Mouse (Mus musculus) cerebellum, adult (tissue): Measurements from ENCODE around the gene Arih2.
"Not testable (repeated sequence)": the region's sequence is repeated elsewhere in the genome, so short reads cannot be mapped to it uniquely, and the experiment has no call there.

ENCODE experiments used
- ATAC-seq: cut with Nextera tagmentation; 2 replicates; pipeline ENCODE4 v1.9.2; 2017; ENCODE audit warnings: mild to moderate bottlenecking, moderate library complexity, mixed read lengths; ENCODE audit not compliant: insufficient number of reproducible peaks, low FRiP score, low TSS enrichment

Gene Arih2

DNA sequence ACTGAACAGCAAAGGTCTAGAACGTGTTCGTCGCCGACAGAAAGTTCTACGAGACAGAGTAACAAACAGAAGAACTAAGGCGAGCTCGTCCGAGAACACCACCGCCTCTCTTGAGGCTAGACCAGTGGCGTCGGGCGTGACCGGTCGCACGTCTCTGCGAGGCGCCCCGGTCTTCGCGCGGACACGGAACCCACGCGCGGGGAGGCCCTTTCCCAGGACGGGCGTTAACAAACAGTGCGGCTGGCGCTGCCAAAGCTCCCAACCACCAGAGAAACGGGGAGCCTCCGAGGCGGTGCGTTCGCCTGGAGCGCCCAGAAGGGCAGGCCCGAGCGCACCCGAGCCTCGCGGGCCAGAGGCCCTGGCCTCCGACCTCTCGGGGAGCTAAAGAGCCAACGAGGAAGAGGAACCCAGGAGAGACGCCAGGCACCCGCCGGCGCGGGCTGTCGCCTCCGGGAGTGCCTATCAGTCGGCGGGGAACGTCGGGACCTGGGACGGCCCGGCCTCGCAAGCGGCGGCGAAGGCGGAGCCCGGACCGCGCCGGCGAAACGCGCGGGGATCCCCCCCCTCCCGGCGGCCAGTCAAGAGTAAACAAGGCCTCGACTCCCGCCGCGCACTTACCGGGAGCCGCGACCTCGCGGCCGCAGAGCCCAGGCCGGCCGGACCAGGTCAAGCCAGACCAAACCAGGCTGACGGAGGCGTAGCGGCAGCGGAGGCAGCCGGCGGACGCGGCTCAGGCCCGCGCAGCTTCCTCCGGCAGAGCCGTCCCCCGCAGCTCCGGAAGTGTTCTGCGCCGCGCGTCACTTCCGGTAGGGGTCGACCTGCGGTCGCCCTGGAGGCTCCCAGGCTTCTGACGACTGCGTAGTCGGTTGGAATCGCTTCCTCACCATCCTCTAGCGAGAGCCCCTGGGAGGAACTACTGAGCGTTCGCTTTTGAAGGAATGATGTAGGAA, at the start of gene Arih2:
Gene Arih2 (minus strand): TSS at position 776 of the 950 bp plus-strand sequence.
- ATAC-seq: peak; percentile 97

DNA sequence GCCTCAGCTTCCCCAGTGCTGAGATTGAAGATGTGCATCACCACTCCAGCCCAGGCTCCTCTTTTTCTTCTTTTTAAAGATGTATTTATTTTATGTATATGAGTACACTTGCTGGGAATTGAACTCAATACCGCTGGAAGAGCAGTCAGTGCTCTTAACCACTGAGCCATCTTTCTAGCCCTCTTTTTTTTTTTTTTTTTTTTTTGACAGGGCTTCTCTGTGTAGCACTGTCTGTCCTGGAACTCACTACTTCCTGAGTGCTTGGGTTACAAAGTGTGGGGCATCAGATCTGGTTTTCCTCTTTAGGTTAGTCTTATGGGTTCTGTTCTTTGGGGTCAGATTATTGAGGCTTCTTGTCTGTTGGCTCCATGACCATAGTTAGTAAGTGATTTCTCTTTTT, 45.3 kb upstream of the Arih2 start:
- no peak for ATAC-seq

DNA sequence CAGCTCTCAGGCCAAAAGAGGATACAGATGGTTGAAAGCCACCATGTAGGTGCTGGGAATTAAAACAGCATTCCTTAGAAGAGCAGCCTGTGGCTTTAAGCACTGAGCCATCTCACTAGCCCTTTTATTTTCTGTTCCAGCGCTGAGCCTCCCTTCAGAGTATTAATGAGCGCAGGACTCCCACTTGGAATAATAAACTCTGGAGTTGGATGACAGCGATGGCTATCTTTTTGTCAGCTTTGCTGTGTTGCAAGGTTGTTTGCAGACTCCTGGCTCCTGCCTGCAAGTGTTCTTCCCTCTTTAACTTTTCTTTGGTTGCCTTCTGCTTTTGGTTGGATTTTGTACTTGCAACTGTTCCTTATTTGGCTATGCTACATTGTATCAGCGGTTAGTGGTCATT, 44.8 kb upstream of the Arih2 start:
- no peak for ATAC-seq

DNA sequence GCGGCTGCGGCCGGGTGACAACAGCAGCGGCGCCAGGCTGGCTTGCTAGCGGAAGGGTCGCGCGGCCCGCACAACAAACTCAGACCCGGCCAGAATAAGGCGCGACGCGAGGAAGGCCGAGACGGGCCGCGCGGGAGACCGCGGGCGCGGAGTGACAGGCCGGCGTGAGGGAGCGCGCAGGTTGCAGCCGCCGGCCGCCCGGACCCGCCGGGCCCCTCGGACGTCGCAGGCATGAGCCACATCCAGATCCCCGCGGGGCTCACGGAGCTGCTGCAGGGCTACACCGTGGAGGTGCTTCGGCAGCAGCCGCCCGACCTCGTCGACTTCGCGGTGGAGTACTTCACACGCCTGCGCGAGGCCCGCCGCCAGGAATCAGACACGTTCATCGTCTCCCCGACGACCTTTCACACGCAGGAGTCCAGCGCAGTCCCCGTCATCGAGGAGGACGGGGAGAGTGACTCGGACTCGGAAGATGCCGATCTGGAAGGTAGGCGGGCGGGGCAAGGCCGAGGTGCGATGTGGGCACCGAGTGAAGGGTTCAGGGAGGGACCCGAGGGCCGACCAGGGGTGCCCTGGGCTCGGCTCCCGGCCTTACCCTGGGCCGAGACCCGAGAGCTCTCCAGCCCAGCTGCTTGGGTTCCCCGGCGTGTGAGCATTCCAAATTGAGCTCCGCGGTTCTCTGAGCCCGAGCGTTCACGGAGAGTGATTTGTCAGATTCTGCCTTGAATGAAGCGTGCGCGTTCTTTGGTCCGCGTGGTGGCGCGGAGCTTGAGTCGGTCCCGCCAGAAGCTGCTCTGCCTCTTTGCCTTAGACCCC, 43.2 kb upstream of the Arih2 start:
- ATAC-seq: peak; percentile 50; the same call in 1 of the 2 replicates

DNA sequence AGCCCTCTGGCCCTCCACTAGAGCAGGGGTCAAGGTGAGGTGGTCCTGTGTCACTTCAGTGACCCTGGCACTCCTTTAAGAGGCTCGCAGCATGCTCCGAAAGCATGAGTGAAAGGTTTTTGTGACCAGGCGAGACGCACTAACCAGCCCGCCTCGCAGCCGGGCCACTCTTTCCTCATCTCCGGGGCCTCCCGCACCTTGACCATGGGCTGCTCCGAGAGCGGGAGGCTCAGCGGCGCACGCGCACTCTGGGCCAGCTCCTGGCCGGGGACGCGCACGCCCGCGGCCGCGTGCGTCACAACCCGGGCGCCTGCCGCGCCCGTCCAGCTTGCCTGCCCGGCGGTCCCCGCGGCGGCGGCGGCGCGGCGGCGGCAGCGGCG, 42.6 kb upstream of the Arih2 start:
- ATAC-seq: peak; percentile 91

DNA sequence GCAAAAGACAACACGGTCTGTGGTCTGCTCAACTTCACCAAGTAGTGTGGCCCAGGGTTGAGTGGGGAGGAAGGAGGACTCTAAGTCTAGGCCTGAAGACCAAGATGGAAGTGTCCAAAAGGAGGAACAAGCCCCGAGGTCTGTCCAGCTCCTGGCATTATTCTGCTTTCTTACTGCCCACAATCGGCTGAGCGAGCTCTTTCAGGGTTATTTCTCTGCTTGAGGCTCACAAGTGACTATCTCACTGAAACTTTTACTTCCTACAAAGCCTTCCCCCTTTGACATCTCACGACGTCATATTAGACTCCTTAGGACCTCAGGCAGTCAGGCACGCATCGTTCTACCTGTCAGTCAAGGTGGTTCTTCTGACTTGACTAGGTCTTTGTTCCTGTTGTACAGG, 42.2 kb upstream of the Arih2 start:
- ATAC-seq: no peak

DNA sequence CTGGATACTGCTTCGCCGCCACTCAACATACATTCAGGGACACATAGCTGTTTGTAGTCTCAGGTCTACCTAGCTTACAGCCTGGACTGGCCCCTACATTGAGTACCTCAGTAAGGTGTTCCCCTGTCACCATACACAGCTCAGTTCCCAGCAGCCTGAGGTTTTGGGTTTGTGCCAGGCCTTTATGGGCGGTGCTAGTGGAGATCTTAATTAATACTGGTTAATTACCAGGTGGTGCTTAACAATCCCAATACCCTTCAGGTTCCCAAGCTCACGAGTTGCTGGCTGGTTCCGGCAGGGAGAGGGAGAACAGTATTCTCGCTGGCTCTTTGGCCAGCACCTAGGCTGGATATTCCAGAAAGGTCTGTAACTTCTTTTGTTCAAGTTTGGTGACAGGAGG, 41.7 kb upstream of the Arih2 start:
- no peak for ATAC-seq

DNA sequence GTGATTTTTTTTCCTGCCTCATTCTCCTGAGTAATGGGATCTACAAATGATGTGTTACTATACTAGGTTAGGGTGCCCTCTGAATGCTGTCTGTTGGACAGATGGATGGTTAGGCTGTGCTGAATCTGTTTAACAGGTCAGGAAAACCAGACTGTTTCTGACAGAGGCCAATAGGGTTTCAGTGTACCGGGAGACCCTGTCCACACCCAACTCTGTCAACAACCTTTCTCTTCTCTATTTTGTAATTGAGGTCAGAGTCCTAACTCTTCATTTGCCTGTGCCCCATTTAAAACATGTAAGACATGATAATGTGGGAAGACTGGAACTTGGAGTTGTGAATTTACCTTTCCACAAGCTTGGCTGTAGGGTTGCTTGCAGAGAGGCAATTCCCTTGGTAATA, 40.8 kb upstream of the Arih2 start:
- ATAC-seq: no peak

DNA sequence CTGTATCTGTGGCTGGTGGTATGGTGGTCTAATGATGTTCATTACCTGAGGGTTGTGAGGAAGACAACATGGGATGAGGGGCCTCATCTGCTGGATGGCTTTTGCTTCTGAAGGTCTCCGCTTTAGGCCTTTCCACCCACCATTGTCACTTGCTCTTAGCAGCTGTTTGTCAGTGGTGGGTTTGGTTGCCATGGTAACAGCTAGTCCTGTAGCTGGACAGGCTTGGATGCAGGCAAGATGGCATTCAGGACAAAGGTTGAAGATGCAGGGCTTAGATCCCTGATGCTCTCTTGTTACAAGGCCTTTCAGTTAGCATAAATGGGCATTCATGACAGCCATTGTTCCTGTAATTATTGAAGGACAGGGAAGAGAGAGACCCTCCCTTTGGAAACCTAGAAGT, 39.9 kb upstream of the Arih2 start, which contains the start of gene Prkar2a:
Gene Prkar2a (plus strand): TSS at position 209 of the 400 bp plus-strand sequence.
- ATAC-seq: no peak

DNA sequence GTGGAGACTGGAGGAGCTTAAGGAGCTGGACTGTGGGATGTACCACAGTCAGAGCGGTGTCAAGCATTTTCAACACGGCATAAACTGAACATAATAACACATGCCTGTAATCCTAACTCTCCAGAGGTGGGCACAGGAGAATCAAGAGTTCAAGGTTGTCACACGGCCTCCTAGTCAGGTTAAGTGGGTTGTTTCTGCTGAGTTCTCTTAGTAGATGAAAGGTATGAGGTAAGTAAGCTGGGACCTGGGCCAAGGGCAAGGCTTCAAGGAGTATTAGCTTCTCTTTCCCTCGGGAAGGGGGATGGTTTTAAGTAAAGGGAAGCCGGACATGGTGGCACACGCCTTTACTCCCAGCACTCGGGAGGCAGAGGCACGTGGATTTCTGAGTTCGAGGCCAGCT, 39.3 kb upstream of the Arih2 start:
- ATAC-seq: no peak

DNA sequence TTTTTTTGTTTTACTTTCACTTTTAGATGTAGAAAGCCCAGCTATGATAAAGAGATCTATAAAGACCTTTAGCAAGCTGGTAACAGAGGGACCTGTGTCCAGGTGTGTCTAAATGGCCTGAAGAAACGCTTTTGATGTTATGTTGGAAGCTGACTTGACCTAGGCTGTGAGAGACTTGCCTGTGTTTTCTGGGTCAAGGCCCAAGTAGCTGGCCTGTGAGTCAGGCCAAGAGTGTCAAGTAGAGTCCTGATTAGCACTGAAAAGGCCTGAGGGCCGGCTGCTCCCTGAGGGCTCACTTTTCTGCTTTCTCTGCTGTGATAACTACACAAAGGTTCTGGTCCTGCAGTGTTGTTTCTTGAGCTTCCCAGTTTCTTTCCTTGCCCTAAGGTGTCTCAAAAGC, 38.5 kb upstream of the Arih2 start:
- no peak for ATAC-seq

DNA sequence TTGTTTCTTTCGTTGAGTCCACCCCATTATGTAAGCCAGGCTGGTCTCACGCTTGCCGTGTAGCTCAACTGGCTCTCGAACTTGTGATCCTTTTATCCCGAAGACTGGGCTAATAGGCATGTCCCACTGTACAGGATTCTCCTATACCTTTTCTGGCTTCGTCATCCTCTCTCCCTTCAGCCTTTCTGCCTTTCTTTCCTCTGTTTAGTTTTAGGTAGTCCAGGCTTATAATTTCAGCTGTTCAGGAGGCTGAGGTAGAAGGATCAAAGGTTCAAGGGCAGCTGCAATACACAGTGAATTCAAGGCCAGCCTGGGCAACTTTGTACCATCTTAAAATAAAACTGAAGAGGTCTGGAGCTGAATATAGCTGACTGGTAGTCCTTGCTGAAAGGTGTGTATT, 38.0 kb upstream of the Arih2 start:
- no peak for ATAC-seq

DNA sequence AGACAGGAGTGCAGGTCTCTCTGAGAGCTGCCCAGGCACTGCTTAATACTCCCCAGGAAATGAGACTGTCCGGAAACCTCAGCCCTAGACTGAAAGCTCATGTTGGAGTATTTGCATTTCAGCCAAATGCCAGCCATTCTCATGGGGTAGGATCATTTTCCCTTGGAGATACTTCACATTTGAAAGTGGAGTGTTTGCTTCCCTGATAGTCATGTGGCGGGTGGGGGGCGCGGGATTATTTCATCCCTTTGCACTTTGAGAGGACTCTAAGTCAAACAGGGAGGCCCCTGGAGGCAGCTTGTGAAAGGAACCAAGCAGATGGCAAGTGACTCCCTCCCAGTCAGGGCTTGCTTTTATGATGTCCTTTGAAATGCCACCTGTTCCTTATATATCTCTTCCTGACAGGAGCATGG, 37.3 kb upstream of the Arih2 start:
- no peak for ATAC-seq

DNA sequence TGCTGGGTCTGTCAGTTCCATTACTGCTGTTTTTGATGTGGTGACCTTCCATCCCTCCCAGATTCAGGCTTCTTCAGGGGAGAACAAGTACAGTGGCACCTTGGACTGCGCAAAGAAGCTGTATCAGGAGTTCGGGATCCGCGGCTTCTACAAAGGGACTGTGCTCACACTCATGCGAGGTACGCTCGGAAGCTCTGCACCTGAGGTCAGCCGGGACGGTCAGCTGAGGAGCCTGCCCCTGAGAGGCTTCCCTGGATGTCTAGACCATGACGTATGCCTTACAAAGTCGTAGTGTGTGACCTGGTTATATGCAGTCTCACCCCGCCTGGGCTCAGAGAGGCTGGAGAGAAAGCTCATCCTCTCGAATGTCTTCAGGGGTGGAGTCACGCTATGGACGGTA, 30.8 kb upstream of the Arih2 start:
- no peak for ATAC-seq

DNA sequence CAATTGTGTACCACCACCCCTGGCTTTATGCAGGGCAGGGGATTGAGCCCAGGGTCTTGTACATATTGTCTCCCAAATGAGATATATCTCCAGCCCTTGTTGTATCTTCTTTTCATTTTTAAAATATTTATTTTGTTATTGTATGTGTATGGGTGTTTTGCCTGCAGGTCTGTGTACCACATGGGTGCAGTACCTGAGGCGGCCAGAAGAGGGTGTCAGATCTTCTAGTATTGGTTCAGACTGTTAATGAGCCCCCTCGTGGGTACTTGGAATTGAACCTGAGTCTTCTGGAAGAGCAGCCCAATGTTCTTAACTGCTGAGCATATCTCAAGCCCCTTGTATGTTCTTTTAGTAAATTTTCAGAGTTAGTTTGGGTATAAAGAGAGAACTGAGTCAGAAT, 24.0 kb upstream of the Arih2 start:
- ATAC-seq: no peak

DNA sequence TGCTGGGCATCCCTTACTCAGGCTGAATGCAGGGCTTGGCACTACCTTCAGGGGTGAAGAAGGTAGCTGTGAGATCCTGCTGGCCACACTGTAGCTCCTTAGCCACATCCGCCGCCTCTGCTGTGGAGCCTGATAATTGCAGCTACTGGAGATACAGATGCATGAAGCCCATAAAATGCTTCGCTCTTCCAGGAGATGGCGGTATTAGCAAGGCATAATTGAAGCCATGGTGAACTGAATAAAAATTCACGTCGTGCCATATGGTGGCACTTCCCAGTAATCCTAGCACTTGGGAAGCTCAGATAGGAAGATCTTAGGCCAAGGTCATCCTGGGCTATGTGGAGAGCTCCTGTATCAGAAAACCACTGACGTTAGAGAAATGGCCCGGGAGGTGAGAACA, 20.7 kb upstream of the Arih2 start:
- ATAC-seq: no peak

DNA sequence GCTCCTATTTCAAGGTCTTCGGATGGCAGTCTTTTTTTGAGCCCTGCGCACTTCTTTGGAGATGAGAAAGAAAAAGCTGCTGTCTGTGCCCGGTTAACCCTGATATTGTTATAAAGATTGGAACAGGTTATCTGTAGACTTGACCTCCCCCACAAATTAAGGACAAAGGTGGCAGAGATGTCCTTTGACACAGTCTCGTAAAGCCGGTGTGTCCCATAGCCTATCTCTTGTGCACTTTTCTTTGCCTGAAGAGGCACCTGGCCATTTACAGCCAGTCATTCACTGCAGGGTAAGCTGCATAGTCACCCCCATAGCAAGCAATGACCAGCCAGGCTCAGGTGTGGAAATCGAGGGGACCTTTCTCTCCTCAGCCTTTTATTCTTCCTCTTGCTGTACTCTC, 13.5 kb upstream of the Arih2 start:
- no peak for ATAC-seq

DNA sequence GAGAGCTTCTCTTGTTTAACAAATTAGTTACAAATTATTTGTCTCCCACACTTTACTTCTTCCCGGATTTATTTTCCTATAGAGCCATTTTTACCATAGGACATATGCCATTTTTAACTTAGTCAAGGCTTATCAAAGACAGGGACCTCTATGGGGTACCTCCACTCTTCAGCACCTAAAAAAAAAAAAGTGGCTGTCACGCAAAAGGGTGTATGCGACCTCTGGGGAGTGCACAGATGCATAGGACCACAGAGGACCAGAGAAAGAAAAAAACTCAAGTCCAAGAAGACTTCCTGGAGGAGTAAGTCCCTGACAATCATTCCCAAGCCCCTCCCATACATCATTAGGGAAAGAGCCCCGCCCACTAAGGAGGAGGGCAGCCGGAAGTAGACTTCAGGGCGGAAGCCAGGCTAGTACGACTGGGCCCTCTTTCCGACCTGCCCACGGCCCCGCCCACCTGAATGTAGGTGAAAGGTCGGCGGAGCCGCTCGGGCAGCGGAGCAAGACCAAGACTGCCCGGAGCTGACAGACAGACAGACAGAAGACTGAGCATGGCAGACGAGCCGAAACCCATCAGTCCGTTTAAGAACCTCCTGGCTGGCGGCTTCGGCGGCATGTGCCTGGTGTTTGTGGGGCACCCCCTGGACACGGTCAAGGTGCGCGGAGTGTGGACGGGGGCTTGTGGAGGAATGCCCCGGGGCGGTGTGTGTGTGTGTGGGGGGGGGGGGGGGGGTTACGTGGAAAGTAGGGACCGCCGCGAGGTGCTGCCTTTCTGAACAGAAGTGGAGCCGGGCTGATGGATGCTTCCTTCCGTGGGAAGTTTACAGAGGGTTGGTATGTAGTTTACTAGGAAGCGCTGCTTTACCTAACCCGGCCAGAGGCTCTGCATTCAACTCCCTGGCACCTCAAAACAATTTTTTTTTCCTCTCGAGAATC, 12.8 kb upstream of the Arih2 start, which contains the start of gene Slc25a20:
Gene Slc25a20 (plus strand): TSS at position 412 of the 936 bp plus-strand sequence.
- ATAC-seq: peak; percentile 56; the same call in 1 of the 2 replicates

DNA sequence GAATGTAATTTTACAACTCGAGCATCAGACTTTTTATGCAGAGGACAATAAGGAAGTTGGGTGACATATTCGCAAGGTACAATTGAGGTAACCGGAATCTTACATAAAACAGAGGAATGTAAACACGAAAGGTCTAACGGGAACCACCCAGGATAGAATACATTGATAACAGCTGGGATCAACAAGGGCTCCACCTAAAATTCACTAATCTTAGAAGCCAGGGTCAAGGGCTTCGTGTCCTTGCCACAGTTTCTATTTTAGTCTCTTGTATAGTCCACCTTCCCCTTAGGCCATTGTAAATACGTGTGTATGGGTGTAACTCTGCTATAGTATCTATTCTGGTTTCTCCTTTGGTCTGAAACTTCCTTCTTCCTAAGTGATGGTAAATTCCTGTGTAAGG, 6.7 kb upstream of the Arih2 start:
- ATAC-seq: not testable (repeated sequence)
